Mouse (Mus musculus): ENCODE results near the gene Cacng2.
"Not testable (repeated sequence)": the region's sequence is repeated elsewhere in the genome, so short reads cannot be mapped to it uniquely, and the experiment has no call there.

Gene Cacng2

DNA sequence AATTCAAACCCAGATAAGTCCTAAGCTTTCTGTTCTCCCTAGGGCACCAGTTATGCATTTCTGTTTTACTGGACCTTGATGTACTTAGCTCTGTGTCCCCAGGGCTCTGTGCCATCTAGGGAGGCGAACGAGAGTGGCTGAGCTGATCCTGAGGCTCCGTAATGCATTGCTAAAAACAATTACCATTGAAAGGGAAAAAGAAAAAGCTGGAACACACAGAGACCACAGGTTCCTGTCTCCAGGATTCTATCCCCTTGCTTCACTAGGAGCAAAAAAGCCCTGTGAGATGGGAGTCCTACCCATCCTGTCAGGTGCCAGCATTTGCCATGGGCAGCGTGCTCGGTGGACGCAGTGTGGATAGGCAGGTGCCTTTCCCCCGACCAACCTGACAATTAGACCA lies 38.4 kb downstream of the Cacng2 start:
- DNase-seq = no peak

DNA sequence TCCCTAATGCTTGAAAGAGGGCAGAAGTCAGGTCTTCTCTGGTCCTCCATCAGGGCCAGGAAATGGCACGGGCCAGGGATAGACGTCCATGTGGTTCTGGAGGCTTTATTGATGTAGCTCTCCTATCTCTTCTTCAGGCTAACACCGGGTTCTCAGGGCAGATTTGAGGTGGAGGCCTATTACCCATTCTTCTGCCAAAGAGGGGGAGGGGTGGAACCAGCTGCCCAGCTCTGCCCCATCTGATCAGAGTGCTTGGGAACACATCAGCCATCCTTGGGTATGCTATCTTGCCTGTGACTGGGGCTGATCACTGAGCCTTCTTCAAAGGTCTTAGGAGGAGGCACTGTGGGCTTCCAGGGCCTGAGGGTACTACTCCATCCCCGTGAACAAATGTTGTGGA lies 39.5 kb downstream of the Cacng2 start:
- no peak for DNase-seq

DNA sequence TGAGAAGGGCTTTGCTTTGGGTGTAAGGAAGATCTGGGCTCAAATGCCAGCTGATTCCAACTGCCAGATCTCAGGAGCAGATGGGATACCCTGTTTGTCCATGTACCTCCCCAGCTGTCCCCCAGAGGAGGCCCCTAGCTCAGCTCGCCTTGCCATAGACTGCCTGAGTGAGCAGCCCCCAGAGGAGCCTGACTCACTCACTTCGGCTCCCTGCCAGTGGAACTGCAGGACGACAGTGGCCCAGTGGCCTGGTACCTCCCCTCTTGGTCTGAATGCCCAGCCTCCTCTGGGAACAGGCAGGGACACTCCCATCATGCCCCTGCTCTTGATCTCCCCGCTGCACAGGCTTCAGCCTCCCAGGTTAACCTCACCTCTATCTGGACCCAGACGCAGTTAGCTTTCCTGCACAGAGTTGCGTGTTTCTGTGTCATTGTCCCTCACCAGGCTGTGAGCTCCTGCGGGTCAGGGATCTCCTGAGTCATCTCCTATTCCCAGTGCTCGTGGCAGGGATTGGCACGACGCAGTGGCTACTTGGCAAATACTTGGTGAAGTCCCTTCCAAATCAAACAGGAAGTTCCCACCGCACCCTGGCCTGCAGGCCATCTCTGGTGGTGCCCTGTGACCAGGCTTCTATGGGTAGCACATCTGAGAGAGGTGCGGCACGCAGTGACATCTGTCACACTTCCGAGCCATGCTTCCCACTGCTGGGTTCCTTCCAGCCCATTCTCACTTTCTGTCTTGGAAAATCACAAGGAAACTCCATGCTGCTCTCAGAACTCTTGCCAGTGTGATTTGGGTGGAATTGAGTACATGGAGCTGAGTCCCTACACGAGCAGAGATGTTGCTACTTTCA lies 40.8 kb downstream of the Cacng2 start:
- no peak for DNase-seq

DNA sequence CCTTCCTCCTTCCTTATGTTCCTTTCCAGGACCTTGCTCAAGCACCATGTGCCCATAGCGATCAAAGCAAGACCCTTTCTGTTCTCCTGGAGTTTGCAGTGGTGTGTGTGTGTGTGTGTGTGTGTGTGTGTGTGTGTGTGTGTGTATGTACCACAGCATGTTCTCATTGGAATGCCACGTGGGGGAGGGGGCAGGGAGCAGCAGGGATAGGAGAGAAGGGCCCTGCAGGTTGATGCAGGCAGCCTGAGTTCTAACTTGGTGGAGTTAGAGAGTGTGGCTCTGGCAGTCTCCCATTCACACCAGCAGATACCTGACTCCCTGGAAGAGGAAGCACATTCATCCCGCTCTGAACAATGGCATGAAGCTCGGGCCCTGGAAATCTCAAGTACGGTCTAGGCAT lies 41.6 kb downstream of the Cacng2 start:
- no peak for DNase-seq

DNA sequence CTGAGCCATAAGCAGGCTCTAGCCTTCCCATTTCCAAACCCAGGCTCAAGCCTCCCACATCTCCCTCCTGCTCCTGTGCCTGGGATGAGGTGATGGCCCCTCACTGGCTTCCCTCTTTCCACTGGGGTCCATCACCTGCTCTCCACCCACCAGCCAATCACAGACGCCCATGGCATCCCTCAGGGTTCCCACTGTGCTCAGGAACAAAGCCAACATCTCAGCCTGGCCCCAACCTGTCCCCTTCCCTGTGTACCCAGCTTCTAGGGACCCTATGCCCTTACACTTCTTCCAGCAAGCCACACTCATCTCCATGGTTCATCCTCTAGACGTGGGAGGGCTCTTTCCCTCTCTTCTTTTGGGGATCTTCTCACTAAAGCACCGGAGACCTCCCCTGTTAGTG lies 43.9 kb downstream of the Cacng2 start:
- no peak for DNase-seq

DNA sequence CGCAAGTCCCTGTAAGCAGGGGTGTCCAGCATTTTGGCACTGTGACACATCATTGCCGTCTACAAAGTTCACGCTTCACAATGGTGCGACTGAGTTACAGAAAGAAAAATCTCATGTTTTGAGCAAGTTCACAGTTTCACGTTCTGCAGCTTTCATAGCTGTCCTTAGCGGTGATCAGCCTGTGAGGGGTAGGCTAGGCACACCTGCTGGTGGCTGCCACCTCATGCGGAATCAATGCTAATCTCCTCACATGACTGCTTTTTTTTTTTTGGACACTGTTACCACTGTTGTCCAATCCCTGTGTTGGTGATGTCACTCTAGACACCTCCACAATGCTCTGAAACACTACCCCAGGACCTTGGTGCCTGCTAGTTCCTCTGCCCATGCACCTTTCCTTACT lies 46.7 kb downstream of the Cacng2 start:
- DNase-seq = no peak

DNA sequence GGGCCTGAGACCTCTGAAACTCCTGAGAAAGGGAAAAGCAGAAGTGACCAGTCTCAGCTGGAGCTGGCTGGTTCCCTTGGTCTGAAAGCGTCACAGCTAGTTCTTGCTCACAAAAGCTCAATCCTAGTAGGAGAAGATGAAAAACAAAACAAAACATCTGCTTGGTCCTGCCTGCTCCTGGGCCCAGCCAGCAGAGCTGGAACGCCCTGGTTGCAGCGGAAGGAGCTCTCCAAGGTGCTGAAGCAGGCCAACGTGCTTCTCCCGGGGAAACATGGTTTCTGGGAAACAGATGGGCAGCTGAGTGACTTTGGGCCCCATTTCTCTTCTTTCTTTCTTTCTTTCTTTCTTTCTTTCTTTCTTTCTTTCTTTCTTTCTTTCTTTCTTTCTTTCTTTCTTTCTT lies 53.4 kb downstream of the Cacng2 start:
- DNase-seq = peak; percentile 56 to 77

DNA sequence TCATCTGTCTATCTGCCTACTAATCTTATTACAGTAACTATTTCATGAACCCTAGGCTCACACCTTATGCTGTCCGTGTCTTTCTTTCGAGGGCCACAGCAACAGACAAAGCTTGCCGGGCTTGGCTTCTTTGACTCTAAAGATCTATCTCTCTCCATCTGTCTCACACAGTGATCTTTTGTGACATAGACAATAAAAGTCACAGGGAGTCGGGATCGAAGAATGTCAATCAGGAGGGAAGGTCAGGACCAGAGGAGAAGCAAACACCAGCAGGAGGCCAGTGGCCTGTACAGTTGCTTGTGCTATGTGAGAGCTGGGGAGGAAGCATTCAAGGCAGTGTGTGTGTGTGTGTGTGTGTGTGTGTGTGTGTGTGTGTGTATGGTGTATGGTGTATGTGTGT lies 54.3 kb downstream of the Cacng2 start:
- no peak for DNase-seq

DNA sequence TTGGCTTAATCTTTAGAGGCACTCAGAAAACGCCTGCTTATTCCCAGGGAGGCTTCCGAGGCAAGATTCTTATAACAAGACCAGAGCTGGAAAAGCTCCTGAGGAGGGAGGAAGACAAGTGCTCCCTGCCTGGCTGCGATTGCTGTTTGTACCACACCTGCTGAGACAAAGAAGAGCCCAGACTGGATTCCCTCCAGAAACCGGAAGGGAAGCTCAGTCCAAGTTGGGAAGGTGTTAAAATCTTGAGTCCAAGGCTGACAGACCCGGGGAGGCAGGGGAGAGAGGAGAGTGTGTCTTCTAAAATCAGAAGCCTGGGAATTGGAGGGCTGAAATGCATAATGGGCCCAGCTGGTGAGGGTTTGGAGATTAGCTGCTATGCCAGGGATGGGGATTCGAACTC lies 55.5 kb downstream of the Cacng2 start:
- DNase-seq = no peak

DNA sequence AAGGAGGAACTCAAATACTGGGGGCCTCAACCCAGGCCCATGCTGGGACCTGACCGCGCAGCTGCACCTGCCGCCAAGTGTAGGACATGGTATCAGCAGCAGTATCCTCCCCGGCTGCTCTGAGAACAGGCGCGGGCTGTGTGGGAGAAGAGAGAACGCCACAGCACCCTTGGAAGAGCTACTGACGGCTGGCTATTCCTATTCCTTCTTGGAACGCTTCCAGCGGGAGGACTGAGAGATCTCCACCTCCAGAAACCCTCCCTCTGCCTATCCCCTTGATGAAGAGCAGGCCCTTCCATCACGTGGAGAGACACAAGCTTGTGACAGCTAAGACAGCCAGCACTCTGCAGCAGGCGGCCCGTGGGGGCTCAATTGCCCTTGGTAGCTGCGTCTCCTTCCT lies 57.4 kb downstream of the Cacng2 start:
- no peak for DNase-seq

DNA sequence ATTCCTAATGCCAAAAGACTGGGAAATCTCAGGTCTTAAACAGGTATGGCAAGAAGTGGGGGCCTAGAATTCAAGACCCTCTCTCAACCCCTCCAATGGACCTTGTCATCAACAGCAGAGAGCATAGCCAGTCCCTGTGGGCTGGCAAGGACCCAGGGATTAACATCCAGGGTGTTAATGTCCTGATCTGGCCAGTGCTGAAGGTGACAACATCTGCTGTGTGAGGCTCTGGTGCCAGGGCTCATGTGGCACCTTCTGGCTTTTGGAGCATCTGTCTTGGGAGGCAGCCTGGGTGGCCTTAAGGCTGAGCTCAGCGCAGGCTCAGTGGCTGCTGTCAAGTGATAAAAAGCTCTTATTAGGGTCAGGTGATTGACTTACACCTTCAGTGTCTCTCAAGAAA lies 62.9 kb downstream of the Cacng2 start:
- no peak for DNase-seq

DNA sequence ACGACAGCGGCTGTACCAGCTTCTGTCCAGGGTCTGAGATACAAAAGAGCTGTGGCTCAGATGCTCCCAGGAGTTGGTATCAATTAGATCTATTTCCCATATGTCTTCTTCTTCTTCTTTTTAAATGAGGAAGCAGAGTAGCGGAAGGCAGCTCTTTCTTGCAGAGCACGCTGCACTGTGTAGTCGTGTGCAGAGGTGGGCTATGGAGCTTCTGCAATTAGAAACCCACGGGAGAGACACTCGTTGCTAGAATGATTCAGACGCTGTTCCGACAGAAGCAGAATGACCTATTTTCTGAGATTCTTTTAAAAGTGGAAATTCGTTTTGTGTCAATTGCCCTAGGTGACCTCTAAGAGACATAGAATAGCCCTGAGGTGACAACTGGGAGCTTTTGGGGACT lies 69.1 kb downstream of the Cacng2 start:
- DNase-seq = no peak

DNA sequence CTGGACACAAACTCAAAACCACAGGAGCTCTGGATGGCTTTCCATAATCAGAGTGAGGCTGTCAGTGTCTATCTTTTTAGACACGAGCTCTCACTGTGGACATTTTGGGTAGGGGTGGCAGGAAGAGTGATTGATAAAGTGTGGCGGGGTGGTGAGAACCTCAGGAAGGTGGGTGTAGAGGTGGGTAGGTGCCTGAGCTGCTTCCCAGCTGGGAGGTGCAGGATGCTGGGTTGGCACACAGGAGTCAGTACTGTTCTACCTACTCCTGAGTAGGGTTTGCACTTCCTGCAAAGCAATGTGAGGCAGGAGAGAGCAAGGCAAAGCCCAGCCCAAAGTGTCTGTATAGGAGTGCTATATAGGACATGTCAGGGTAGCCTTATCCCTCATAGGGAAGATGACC lies 69.9 kb downstream of the Cacng2 start:
- DNase-seq = no peak

DNA sequence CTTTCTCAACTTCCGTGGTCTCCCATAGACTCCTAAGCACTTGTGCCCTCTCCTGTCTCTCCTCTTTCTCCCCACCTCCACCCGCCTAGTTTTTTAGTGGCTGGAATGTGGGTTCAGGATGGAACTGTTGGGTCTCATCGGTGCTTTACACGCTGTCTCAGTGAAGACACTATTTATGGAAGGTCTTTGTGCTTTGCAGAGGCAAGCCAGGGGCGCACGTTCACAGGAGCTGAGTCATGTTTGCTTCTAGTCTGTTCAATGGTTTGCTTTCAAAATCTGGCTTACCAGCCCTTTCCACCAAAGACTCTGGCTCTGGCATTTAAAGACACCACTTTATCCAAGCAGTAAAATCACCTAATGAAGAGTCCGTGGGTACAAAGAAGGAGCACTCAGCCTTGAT lies 74.0 kb downstream of the Cacng2 start:
- no peak for DNase-seq

DNA sequence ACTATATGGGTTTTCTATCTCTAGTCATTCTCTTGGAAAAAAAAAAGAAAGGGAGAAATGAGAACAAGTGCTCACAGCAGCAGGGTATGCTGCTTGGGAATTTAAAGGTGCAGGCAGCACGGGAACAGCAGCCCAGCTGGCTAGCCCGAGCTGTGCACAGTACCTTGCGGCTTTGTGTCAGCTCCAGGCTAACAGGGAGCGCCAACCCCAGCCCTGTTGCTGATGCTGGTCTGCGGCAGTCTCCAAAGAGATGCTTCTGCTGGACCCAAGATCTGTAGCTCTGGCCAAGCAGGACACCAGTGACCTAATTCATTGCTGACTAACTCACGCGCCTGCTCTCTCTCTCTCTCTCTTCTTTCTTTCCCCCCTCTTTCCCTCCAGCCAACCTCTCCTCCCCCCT lies 74.5 kb downstream of the Cacng2 start:
- no peak for DNase-seq

DNA sequence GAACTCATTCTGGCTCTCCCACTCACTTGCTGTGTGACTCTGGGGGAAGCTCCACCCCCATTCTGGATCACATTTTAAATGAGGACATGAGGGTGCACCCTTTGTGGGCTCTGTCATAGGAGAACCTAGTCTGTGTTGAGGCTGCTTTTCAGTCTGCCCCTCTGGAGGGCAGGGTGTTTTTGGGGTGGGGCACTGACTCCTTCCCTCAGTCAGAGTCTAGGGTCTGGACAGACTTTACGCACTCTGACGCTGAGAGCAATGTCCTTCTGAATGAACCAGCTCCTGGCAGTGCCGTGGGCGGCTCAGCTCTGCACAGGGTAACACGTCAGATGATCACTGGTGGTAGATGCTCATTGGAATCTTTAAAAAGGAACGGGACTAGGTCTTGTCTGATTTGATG lies 75.0 kb downstream of the Cacng2 start:
- DNase-seq = no peak

DNA sequence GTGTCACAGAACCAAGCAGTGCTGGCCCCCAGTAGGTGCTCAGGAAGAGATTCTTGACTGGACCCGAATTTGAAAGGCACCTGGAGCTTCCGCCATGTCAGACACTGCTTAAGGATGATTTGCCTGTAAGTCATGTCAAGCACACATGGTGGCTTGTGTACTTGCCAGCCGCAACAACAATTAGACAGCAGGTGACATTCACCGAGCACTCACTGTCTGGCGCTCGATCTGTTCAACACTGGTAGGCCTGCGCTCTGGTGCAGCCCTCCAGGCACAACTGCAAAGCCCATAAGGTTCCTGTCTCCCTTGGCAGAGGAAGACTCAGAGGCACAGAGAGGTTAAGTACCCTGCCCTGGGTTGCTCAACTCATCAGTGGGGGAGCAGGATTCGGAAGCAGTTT lies 77.1 kb downstream of the Cacng2 start:
- no peak for DNase-seq

DNA sequence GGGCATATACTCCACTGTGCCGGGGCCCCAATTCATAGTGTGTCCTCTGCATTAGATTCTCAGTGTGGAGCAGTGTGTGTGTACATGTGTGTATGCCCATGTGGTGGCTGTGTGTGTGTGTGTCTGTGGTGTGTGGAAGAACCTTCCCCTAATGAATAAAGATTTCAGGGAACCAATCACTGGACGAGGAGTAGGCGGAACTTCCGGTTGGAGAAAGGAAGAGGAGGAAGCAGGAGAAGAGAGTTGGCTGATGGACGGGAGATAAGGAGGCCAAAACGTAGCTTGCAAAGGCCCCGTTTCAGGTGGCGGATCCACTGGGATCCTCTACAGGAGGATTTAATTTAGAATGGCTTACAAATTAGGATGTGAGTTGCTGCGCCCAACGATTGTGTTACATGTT lies 82.2 kb downstream of the Cacng2 start:
- DNase-seq = no peak

DNA sequence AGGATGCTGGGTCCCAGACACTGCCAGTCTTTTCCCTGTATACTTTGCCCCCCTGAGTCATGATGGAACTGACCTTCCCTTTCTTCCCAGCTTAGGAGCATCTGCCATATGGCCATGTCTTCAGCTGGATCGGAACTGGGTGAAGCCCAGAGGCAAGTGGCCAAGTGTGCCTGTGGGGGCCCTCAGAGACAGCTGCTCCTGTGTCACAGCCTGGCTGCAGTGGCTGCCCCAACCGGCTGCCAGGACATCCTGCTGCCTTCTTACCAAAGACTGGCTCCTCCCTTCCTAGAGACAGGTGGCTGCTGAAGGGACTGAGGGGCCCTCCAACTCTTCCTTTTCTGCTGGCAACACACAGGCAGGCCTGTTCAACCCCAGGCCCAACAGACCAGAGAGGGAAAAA lies 83.2 kb downstream of the Cacng2 start:
- no peak for DNase-seq

DNA sequence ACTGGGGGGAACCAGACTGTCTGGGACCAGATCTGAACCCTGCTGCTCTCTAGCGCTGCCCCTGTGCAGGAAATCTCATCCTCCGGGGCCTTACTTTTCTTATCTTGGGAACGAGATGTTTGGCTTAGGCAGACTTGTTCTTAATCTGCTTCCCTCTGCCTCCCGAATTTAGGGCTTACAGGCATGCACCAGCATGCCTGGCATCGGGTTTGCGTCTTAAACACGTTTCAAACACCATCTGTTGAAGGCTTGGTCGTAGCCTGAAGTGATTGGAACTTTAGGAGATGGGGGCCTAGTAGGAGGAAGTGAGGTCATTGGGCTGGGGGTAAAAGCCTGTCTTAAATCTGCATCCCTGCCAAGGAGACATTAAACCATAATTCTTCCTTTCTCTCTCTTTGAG lies 89.9 kb downstream of the Cacng2 start:
- no peak for DNase-seq

DNA sequence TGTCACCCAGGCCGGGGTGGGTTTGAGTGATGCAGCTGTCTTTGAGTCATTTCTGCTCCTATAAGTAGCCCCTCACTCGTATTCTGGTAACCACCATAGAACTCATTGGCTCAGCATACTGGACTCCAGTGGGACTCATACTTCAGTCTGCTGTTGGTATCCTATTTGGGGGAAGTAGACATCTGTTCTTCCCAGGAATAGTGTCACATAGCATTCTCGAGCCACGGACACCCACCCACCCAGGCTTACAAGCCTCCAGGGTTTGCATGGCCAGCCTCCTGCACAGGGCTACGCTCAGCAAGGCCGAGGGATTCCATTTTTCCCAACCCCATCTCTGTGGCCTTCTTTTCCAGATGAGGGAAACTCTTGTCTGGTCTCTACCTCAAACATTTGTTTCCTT lies 93.3 kb downstream of the Cacng2 start:
- DNase-seq = no peak

DNA sequence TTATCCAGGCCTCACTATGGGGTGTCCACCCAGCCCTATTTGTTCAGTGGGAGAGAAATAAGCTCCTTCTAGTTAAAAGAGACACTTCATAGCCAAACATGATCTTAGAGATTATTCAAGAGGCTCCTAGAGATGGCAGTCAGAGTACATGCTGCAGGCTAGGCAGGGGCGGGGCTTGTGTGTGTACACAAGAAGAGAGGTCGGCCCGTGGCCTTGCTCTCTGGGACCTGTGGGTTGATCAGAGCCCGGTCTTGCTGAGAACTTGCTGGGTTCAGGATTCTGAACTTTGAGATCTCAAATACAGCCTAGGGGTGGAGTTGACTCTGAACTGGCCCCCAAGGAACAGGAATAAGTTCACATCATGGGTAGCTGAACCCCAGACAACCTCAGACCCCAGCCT lies 95.6 kb downstream of the Cacng2 start:
- DNase-seq = no peak

DNA sequence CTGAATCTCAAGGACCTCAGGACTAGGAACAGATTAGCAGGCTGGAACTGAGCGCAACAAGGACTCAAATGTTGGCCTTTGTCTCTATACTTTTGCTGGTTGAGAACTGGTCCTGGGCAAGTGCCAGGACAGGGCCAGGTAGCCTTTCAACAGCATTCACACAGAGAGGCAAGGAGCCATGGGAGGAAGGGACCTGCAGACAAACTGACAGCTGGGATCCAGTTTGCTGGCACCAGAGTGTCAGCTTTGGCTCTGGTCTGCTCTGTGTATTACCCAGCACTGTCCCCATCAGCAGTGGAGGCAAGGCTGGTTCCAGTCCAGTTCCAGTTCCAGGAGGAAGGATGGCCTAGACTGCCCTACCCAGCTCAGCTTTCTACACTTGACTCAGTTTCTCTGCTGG lies 105.8 kb downstream of the Cacng2 start:
- DNase-seq = no peak

DNA sequence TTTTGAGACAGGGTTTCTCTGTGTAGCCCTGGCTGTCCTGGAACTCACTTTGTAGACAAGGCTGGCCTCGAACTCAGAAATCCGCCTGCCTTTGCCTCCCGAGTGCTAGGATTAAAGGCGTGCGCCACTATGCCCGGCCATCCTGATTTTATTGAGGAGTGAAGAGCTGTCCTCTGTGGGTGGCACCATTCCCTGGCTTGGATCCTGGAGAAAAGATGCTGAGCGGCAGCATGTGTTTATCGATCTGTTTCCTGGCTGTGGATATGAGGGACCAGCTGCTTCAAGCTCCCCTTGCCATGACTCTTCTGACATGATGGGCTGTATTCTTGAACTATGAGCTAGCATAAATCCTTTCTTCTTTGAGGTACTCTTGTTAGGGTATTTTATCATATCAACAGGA lies 111.6 kb downstream of the Cacng2 start:
- not testable (repeated sequence) for DNase-seq

DNA sequence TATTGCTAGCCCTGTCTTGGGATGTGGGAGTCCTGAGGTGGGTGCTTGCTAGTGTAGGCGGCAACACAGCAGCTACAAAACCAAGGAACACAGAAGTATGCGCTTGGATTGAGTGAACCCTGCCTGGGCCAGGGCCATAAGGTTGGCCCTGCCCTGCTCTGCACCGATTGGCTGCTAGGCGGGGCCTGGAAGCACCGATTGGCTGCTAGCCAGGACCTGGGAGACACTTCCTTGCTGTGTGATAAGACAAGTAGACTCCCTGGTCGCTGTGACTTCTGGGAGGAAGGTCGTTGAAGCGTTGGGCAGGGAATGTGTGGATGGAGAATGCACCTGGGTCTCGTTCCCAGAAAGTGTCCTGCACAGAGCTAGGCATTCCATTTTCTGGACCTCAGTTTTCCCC lies 115.9 kb downstream of the Cacng2 start:
- DNase-seq = peak in 1 of 2 experiments; percentile 20

All from kidney, postnatal 25 days (tissue).